Mouse (Mus musculus) olfactory bulb, adult 2 months (tissue): ENCODE measurements around the gene Vav3. TPM values are rescaled to one million over a fixed set of nuclear protein-coding genes. Genes with fewer than 3 reads are reported as not detected.

Experiments used
- H3K27ac ChIP-seq: fragments of 200-500 bp; 2 replicates; pipeline ENCODE4 v1.5.1; 2012; ENCODE audit warnings: low read depth, low read length; ENCODE audit not compliant: insufficient read depth
- H3K4me1 ChIP-seq: fragments of 200-500 bp; 2 replicates; pipeline ENCODE4 v1.6.1; 2012; ENCODE audit warnings: low read length; ENCODE audit not compliant: control insufficient read depth, insufficient read depth
- H3K4me3 ChIP-seq: fragments of 200-500 bp; 2 replicates; pipeline ENCODE4 v1.5.1; 2012; ENCODE audit warnings: mild to moderate bottlenecking, low read depth, low read length, moderate library complexity; ENCODE audit not compliant: insufficient read depth
- CTCF ChIP-seq: fragments of 200-500 bp; IDR thresholded peaks from 2 replicates; pipeline ENCODE4 v1.5.1; 2012; ENCODE audit warnings: low read depth, mild to moderate bottlenecking, low read length, moderate library complexity; ENCODE audit not compliant: insufficient read depth
- POLR2A ChIP-seq: fragments of 200-500 bp; IDR thresholded peaks from 2 replicates; pipeline ENCODE4 v1.6.1; 2012; ENCODE audit warnings: mild to moderate bottlenecking, low read depth, low read length, moderate library complexity; ENCODE audit not compliant: insufficient read depth
- WGBS: fragments of 180-500 bp; shearing (Covaris S2); methylation state at CpG from one replicate; pipeline ENCODE4 v1.1.7; 2018; 5-methylcytosine and 5-hydroxymethylcytosine counted together
- polyA plus RNA-seq: library from polyadenylated mRNA; stranded (reverse); fragments of >200 nt; gene quantifications from 2 replicates; pipeline ENCODE4 v1.2.4, GENCODE M21; 2012; ENCODE audit warnings: low replicate concordance; ENCODE audit not compliant: missing spikeins, insufficient read depth, insufficient read length

The Vav3 gene
- polyA plus RNA-seq, 1 experiment, result not detected

- TF ChIP-seq POLR2A (no peak), CTCF (no peak)
- Histone ChIP-seq H3K27ac (no peak overlapping the region), H3K4me1 (no peaks in the 10 kb centered on the region), H3K4me3 (no peak overlapping the region)
- WGBS, result 100% methylated on average over 1 of the region's 1 CpGs
These were observed 169.3 kb downstream of the Vav3 start for GRCm38 (mm10) chr3:109509784-109510183.

- Histone ChIP-seq H3K4me3 (no peak overlapping the region), H3K4me1 (no peaks in the 10 kb centered on the region), H3K27ac (no peak overlapping the region)
- no peak for TF ChIP-seq POLR2A
- no peak for TF ChIP-seq CTCF
- WGBS, result 98% methylated on average over 1 of the region's 1 CpGs
These were observed 171.4 kb downstream of the Vav3 start for GRCm38 (mm10) chr3:109511849-109512248.

- no peak overlapping the region for H3K27ac ChIP-seq
- TF ChIP-seq POLR2A (no peak), CTCF (no peak)
- H3K4me3 ChIP-seq, result no peak overlapping the region
- WGBS, result 76% methylated on average over 3 of the region's 3 CpGs
- H3K4me1 ChIP-seq, result no peaks in the 10 kb centered on the region
These were observed 175.0 kb downstream of the Vav3 start for GRCm38 (mm10) chr3:109515479-109515878.

GRCm38 (mm10) chr3:109516372-109516771 lies 175.9 kb downstream of the Vav3 start:
- 73% methylated on average over 10 of the region's 10 CpGs for WGBS
- Histone ChIP-seq H3K27ac (no peak overlapping the region), H3K4me1 (no peaks in the 10 kb centered on the region), H3K4me3 (no peak overlapping the region)
- TF ChIP-seq POLR2A (no peak), CTCF (no peak)

- WGBS, result 60% methylated on average over 7 of the region's 7 CpGs
- Histone ChIP-seq H3K27ac (no peak overlapping the region), H3K4me3 (no peak overlapping the region), H3K4me1 (no peaks in the 10 kb centered on the region; the same call in 1 of the 2 replicates)
- TF ChIP-seq CTCF (no peak), POLR2A (no peak)
These were observed 181.7 kb downstream of the Vav3 start for GRCm38 (mm10) chr3:109522115-109522514.

GRCm38 (mm10) chr3:109525825-109526224 lies 185.4 kb downstream of the Vav3 start:
- peaks cover 2% of the 10 kb centered on the region; the same call in 1 of the 2 replicates for H3K4me1 ChIP-seq
- H3K4me3 ChIP-seq, result no peak overlapping the region
- no peak for TF ChIP-seq CTCF
- TF ChIP-seq POLR2A, result no peak
- no peak overlapping the region for H3K27ac ChIP-seq
- WGBS, result 93% methylated on average over 12 of the region's 12 CpGs

- no peak for TF ChIP-seq CTCF
- TF ChIP-seq POLR2A, result no peak
- Histone ChIP-seq H3K4me3 (no peak overlapping the region), H3K4me1 (peaks cover 2% of the 10 kb centered on the region; the same call in 1 of the 2 replicates), H3K27ac (no peak overlapping the region)
- 5% methylated on average over 4 of the region's 4 CpGs for WGBS
These were observed 185.8 kb downstream of the Vav3 start for GRCm38 (mm10) chr3:109526246-109526645.

GRCm38 (mm10) chr3:109526651-109527050 lies 186.2 kb downstream of the Vav3 start:
- TF ChIP-seq POLR2A (no peak), CTCF (no peak)
- Histone ChIP-seq H3K4me1 (peaks cover 2% of the 10 kb centered on the region; the same call in 1 of the 2 replicates), H3K27ac (no peak overlapping the region), H3K4me3 (no peak overlapping the region)
- WGBS, result 62% methylated on average over 8 of the region's 8 CpGs

- H3K27ac ChIP-seq, result no peak overlapping the region
- H3K4me1 ChIP-seq, result peaks cover 2% of the 10 kb centered on the region; the same call in 1 of the 2 replicates
- TF ChIP-seq POLR2A (no peak), CTCF (no peak)
- H3K4me3 ChIP-seq, result no peak overlapping the region
- 75% methylated on average over 4 of the region's 4 CpGs for WGBS
These were observed 188.2 kb downstream of the Vav3 start for GRCm38 (mm10) chr3:109528688-109529087.

- 95% methylated on average over 3 of the region's 3 CpGs for WGBS
- TF ChIP-seq POLR2A (no peak), CTCF (no peak)
These were observed 197.2 kb downstream of the Vav3 start for GRCm38 (mm10) chr3:109537686-109538085.

More at GRCm38 (mm10) chr3:109537686-109538085, 197.2 kb downstream of the Vav3 start:
- Histone ChIP-seq H3K4me1 (no peaks in the 10 kb centered on the region), H3K4me3 (no peak overlapping the region), H3K27ac (no peak overlapping the region)
